8 mouse cellular contexts compared by ENCODE assay signal in the genomic region with DNA sequence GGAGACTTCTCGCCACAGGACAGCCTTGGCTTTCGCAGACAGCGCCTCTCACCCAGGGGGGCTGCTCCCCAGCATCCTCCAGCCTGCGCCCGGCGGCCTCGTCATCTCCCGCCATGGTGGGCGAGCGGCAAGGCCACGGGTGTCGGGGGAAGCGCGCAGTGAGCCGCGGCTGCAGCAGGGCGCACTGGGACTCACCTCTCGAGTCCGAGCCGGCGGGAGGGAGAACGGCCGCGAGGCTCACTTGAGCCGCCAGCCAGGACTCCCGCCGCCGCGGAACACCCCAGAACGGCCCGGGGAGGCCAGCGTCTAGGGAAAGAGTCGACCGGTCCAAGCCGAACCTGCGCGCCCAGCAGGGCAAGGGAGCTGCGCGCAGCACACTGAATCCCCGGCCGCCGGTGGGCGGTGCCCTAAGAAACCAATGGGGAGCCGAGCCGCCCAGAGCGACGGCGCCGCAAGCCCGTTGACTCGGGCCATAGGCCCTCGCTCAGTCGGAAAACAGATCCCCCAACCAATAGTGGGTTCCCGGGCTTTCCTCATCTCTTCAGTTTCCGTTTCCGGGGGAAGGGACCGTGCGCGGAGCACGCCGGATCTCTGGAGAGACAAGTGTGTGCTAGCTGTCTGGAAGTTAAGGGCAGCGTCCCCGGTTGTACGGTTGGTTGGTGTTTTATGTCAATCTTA. TPM values are rescaled to one million over a fixed set of nuclear protein-coding genes. Genes with fewer than 3 reads are reported as not detected.
DNase-seq lines count a peak whose midpoint lies in the region; ATAC-seq and TF ChIP-seq lines count a peak whose summit lies in the region.

Gene Orc2 (minus strand): TSS at position 533 of the 678 bp plus-strand sequence.

- H3K4me1 ChIP-seq in E14TG2a.4 (replicated peaks; ENCODE audit: low read depth, low read length) = peaks cover 26% of the 10 kb centered on the region
- peaks cover 21% of the 10 kb centered on the region for H3K4me1 ChIP-seq in forebrain, embryonic 12.5 days
- peaks cover 11% of the 10 kb centered on the region for H3K4me1 ChIP-seq in heart, postnatal 0 days (ENCODE audit: control insufficient read depth, insufficient read depth)
- H3K4me1 ChIP-seq in liver, embryonic 16.5 days (ENCODE audit: control insufficient read depth, low read depth, low read length) = peaks cover 15% of the 10 kb centered on the region
- H3K4me1 ChIP-seq in neural tube, embryonic 13.5 days (replicated peaks) = peaks cover 21% of the 10 kb centered on the region
- peaks cover 2% of the 10 kb centered on the region for H3K4me1 ChIP-seq in testis, adult 2 months (ENCODE audit: control insufficient read depth, insufficient read depth, low read length)

- H3K27ac ChIP-seq in forebrain, embryonic 12.5 days = peak within 1 kb of the TSS; percentile 87
- peak within 1 kb of the TSS; percentile 85 for H3K27ac ChIP-seq in heart, postnatal 0 days (ENCODE audit: low read depth)
- peak within 1 kb of the TSS; percentile 91 for H3K27ac ChIP-seq in liver, embryonic 16.5 days (ENCODE audit: low read length)
- peak within 1 kb of the TSS; percentile 82 for H3K27ac ChIP-seq in neural tube, embryonic 13.5 days (replicated peaks)
- peak within 1 kb of the TSS; percentile 50 for H3K27ac ChIP-seq in testis, adult 2 months (ENCODE audit: control insufficient read depth, insufficient read depth, low read depth, low read length)

- peak within 1 kb of the TSS; percentile 99 for H3K4me3 ChIP-seq in E14TG2a.4 (replicated peaks; ENCODE audit: low read length)
- peak within 1 kb of the TSS; percentile 92 for H3K4me3 ChIP-seq in forebrain, embryonic 12.5 days (replicated peaks)
- H3K4me3 ChIP-seq in heart, postnatal 0 days (ENCODE audit: low read depth, low read length) = peak within 1 kb of the TSS; percentile 88
- H3K4me3 ChIP-seq in liver, embryonic 16.5 days (ENCODE audit: low read depth, low read length) = peak within 1 kb of the TSS; percentile 95
- peak within 1 kb of the TSS; percentile 92 for H3K4me3 ChIP-seq in neural tube, embryonic 13.5 days
- H3K4me3 ChIP-seq in testis, adult 2 months (ENCODE audit: control insufficient read depth, low read depth, low read length) = peak within 1 kb of the TSS; percentile 93

- H3K27me3 ChIP-seq in E14TG2a.4 (ENCODE audit: insufficient read depth, low read length) = no peaks in the 10 kb centered on the region
- no peaks in the 10 kb centered on the region for H3K27me3 ChIP-seq in forebrain, embryonic 12.5 days
- no peaks in the 10 kb centered on the region for H3K27me3 ChIP-seq in heart, postnatal 0 days (ENCODE audit: control insufficient read depth, insufficient read depth, low read length)
- H3K27me3 ChIP-seq in liver, embryonic 16.5 days (ENCODE audit: control insufficient read depth, insufficient read depth, low read depth, low read length) = no peaks in the 10 kb centered on the region
- H3K27me3 ChIP-seq in neural tube, embryonic 13.5 days = no peaks in the 10 kb centered on the region
- no peaks in the 10 kb centered on the region for H3K27me3 ChIP-seq in testis, adult 2 months (ENCODE audit: control insufficient read depth, insufficient read depth, low read length)

- peak within 1 kb of the TSS; percentile 91 for H3K9ac ChIP-seq in forebrain, embryonic 12.5 days
- H3K9ac ChIP-seq in heart, postnatal 0 days (replicated peaks; ENCODE audit: low read depth, low read length) = peak within 1 kb of the TSS; percentile 94
- peak within 1 kb of the TSS; percentile 95 for H3K9ac ChIP-seq in liver, embryonic 16.5 days (ENCODE audit: low read depth, low read length)
- H3K9ac ChIP-seq in neural tube, embryonic 13.5 days = peak within 1 kb of the TSS; percentile 88

- peaks cover 46% of the 10 kb centered on the region for H3K9me3 ChIP-seq in E14TG2a.4 (ENCODE audit: low read length)
- peaks cover 19% of the 10 kb centered on the region for H3K9me3 ChIP-seq in forebrain, embryonic 12.5 days
- H3K9me3 ChIP-seq in heart, postnatal 0 days (replicated peaks; ENCODE audit: control insufficient read depth, low read length) = peaks cover 26% of the 10 kb centered on the region
- H3K9me3 ChIP-seq in liver, embryonic 16.5 days (replicated peaks; ENCODE audit: control insufficient read depth, low read length) = peaks cover 14% of the 10 kb centered on the region
- H3K9me3 ChIP-seq in neural tube, embryonic 13.5 days = peaks cover 28% of the 10 kb centered on the region

- peak; percentile 93 for DNase-seq in c-Kit-positive CD71-positive TER-119-positive erythroid progenitor cells, embryonic 14.5 days (ENCODE audit: low spot score)
- peak; percentile 96 for DNase-seq in heart, postnatal 0 days (ENCODE audit: low spot score)
- DNase-seq in kidney, postnatal 4 days = peak; percentile 91 to 95

- peak; percentile 62 for TF ChIP-seq POLR2A in testis, adult 2 months (IDR thresholded peaks at IDR 0.05; ENCODE audit: control insufficient read depth, low read depth, low read length)

- TF ChIP-seq CTCF in E14TG2a.4 (conservative IDR thresholded peaks at IDR 0.05; ENCODE audit: low read length) = no peak
- TF ChIP-seq CTCF in heart, postnatal 0 days (IDR thresholded peaks at IDR 0.05; ENCODE audit: low read depth) = no peak
- no peak for TF ChIP-seq CTCF in testis, adult 2 months (IDR thresholded peaks at IDR 0.05; ENCODE audit: control insufficient read depth, insufficient read depth, insufficient replicate concordance, low read depth, low read length)

- peak within 1 kb of the TSS; percentile 89 for H3K4me2 ChIP-seq in forebrain, embryonic 12.5 days
- peak within 1 kb of the TSS; percentile 95 for H3K4me2 ChIP-seq in heart, postnatal 0 days (ENCODE audit: low read depth, low read length)
- H3K4me2 ChIP-seq in liver, embryonic 16.5 days (ENCODE audit: low read depth, low read length) = peak within 1 kb of the TSS; percentile 82
- peak within 1 kb of the TSS; percentile 79 for H3K4me2 ChIP-seq in neural tube, embryonic 13.5 days

- H3K36me3 ChIP-seq in E14TG2a.4 (ENCODE audit: insufficient read depth, low read length) = peaks cover 45% of the 10 kb centered on the region
- peaks cover 19% of the 10 kb centered on the region for H3K36me3 ChIP-seq in forebrain, embryonic 12.5 days (replicated peaks)
- peaks cover 18% of the 10 kb centered on the region for H3K36me3 ChIP-seq in heart, postnatal 0 days (replicated peaks; ENCODE audit: control insufficient read depth, insufficient read depth, low read length)
- H3K36me3 ChIP-seq in liver, embryonic 16.5 days (ENCODE audit: control insufficient read depth, insufficient read depth) = peaks cover 12% of the 10 kb centered on the region
- peaks cover 20% of the 10 kb centered on the region for H3K36me3 ChIP-seq in neural tube, embryonic 13.5 days
- H3K36me3 ChIP-seq in testis, adult 2 months (ENCODE audit: control insufficient read depth, insufficient read depth, low read length) = no peaks in the 10 kb centered on the region

- ATAC-seq in forebrain, embryonic 12.5 days (ENCODE audit: low FRiP score) = peak; percentile 100
- ATAC-seq in heart, postnatal 0 days (ENCODE audit: insufficient read depth, low read depth) = peak; percentile 100
- peak; percentile 97 for ATAC-seq in liver, embryonic 16.5 days (ENCODE audit: low read depth)
- peak; percentile 100 for ATAC-seq in neural tube, embryonic 13.5 days (ENCODE audit: low read depth)

- no peak for TF ChIP-seq EP300 in heart, postnatal 0 days (IDR thresholded peaks at IDR 0.05; ENCODE audit: low read depth)

- WGBS in forebrain, embryonic 12.5 days = under 1% methylated on average over 64 of the region's 64 CpGs
- under 1% methylated on average over 64 of the region's 64 CpGs for WGBS in heart, postnatal 0 days
- WGBS in liver, embryonic 16.5 days (ENCODE audit: insufficient replicate concordance) = under 1% methylated on average over 62 of the region's 64 CpGs
- under 1% methylated on average over 64 of the region's 64 CpGs for WGBS in neural tube, embryonic 13.5 days

RNA-seq across cellular contexts. Expression of gene Orc2, which starts in this region (rescaled TPM):
- 39.7 and 43.7 TPM in 2 replicates for polyA plus RNA-seq in forebrain, embryonic 12.5 days (2016; fragmentation: Nextera tagmentation; extraction: Ambion mirVana)
- total RNA-seq in heart, postnatal 0 days (2014; rRNA removed; ENCODE audit: low replicate concordance) = 13.4 and 58.9 TPM in 2 replicates
- 12.6 and 12.8 TPM in 2 replicates for polyA plus RNA-seq in heart, postnatal 0 days (2015; fragmentation: Nextera tagmentation; extraction: Ambion mirVana)
- 22.6 and 24.5 TPM in 2 replicates for polyA plus RNA-seq in liver, embryonic 16.5 days (2015; fragmentation: Nextera tagmentation; extraction: Ambion mirVana)
- polyA plus RNA-seq in neural tube, embryonic 13.5 days (2015; fragmentation: Nextera tagmentation; extraction: Ambion mirVana) = 23.9 and 24.5 TPM in 2 replicates
- 10.5 and 12.8 TPM in 2 replicates for polyA plus RNA-seq in testis, adult 2 months (2012; rRNA removed)

Comparison
In these comparisons a context has a peak if more than half of its experiments do, and no peak if none do; other contexts are left out.
1. Peak in every context shown above with its lines: DNase-seq, ATAC-seq, H3K4me3 ChIP-seq and H3K27ac ChIP-seq.